Mouse (Mus musculus): ENCODE measurements at regions not wholly inside any gene's neighbourhood (a gene's known extent, or its start where the extent isn't known, plus 50 kb on each side); places are given as distances from the start of the nearest gene placed in this dataset.

GRCm38 (mm10) chr8:18422846-18423245 is 555.2 kb downstream of the Defb40 start:
- Histone ChIP-seq H3K4me1 (no peaks in the 10 kb centered on the region), H3K9ac (no peak overlapping the region), H3K4me3 (no peak overlapping the region), H3K27me3 (no peaks in the 10 kb centered on the region), H3K4me2 (replicated peaks) (no peak overlapping the region), H3K36me3 (no peaks in the 10 kb centered on the region), H3K9me3 (no peaks in the 10 kb centered on the region), H3K27ac (no peak overlapping the region)
- no peak for ATAC-seq (ENCODE audit: insufficient number of reproducible peaks, insufficient read depth, low FRiP score, low TSS enrichment)
- WGBS, result 82% methylated on average over 5 of the region's 5 CpGs

- Histone ChIP-seq H3K36me3 (no peaks in the 10 kb centered on the region), H3K4me1 (no peaks in the 10 kb centered on the region), H3K4me3 (no peak overlapping the region), H3K27me3 (no peaks in the 10 kb centered on the region), H3K9me3 (no peaks in the 10 kb centered on the region), H3K4me2 (replicated peaks) (no peak overlapping the region), H3K27ac (no peak overlapping the region), H3K9ac (no peak overlapping the region)
- ATAC-seq (ENCODE audit: insufficient number of reproducible peaks, insufficient read depth, low FRiP score, low TSS enrichment), result no peak
- WGBS, result 78% methylated on average over 2 of the region's 2 CpGs
These were observed 565.6 kb downstream of the Defb40 start for GRCm38 (mm10) chr8:18412470-18412869.

GRCm38 (mm10) chr8:18406446-18406845 is 571.6 kb downstream of the Defb40 start:
- H3K27me3 ChIP-seq, result no peaks in the 10 kb centered on the region
- H3K4me3 ChIP-seq, result no peak overlapping the region
- no peak for ATAC-seq (ENCODE audit: insufficient number of reproducible peaks, insufficient read depth, low FRiP score, low TSS enrichment)
- H3K4me1 ChIP-seq, result no peaks in the 10 kb centered on the region
- no peak overlapping the region for H3K4me2 ChIP-seq (replicated peaks)
- no peaks in the 10 kb centered on the region for H3K36me3 ChIP-seq
- no peaks in the 10 kb centered on the region for H3K9me3 ChIP-seq
- H3K9ac ChIP-seq, result no peak overlapping the region
- 66% methylated on average over 2 of the region's 2 CpGs for WGBS
- H3K27ac ChIP-seq, result no peak overlapping the region

- Histone ChIP-seq H3K4me3 (no peak overlapping the region), H3K4me2 (replicated peaks) (no peak overlapping the region), H3K9me3 (no peaks in the 10 kb centered on the region), H3K36me3 (no peaks in the 10 kb centered on the region), H3K4me1 (no peaks in the 10 kb centered on the region), H3K27me3 (no peaks in the 10 kb centered on the region), H3K9ac (no peak overlapping the region), H3K27ac (no peak overlapping the region)
- no peak for ATAC-seq (ENCODE audit: insufficient number of reproducible peaks, insufficient read depth, low FRiP score, low TSS enrichment)
- 4% methylated on average over 5 of the region's 5 CpGs for whole genome bisulfite sequencing
These were observed 589.7 kb downstream of the Defb40 start for GRCm38 (mm10) chr8:18388353-18388752.

GRCm38 (mm10) chr8:18381615-18382178 is 596.4 kb downstream of the Defb40 start:
- no peak overlapping the region for H3K9ac ChIP-seq
- no peaks in the 10 kb centered on the region for H3K4me1 ChIP-seq
- no peaks in the 10 kb centered on the region for H3K9me3 ChIP-seq
- no peak for ATAC-seq (ENCODE audit: insufficient number of reproducible peaks, insufficient read depth, low FRiP score, low TSS enrichment)
- no peak overlapping the region for H3K4me3 ChIP-seq
- H3K36me3 ChIP-seq, result no peaks in the 10 kb centered on the region
- no peaks in the 10 kb centered on the region for H3K27me3 ChIP-seq
- 37% methylated on average over 3 of the region's 3 CpGs for WGBS
- H3K27ac ChIP-seq, result no peak overlapping the region
- no peak overlapping the region for H3K4me2 ChIP-seq (replicated peaks)

GRCm38 (mm10) chr8:18348716-18349115 is 629.3 kb downstream of the Defb40 start:
- Histone ChIP-seq H3K4me3 (no peak overlapping the region), H3K9ac (no peak overlapping the region), H3K27ac (no peak overlapping the region), H3K27me3 (no peaks in the 10 kb centered on the region), H3K4me2 (replicated peaks) (no peak overlapping the region), H3K36me3 (no peaks in the 10 kb centered on the region), H3K4me1 (no peaks in the 10 kb centered on the region), H3K9me3 (no peaks in the 10 kb centered on the region)
- ATAC-seq (ENCODE audit: insufficient number of reproducible peaks, insufficient read depth, low FRiP score, low TSS enrichment), result no peak
- 83% methylated on average over 4 of the region's 4 CpGs for WGBS

- ATAC-seq (ENCODE audit: insufficient number of reproducible peaks, insufficient read depth, low FRiP score, low TSS enrichment), result no peak
- Histone ChIP-seq H3K4me1 (no peaks in the 10 kb centered on the region), H3K9me3 (no peaks in the 10 kb centered on the region), H3K4me3 (no peak overlapping the region), H3K4me2 (replicated peaks) (no peak overlapping the region), H3K27me3 (no peaks in the 10 kb centered on the region), H3K27ac (no peak overlapping the region), H3K9ac (no peak overlapping the region), H3K36me3 (no peaks in the 10 kb centered on the region)
- WGBS, result 45% methylated on average over 4 of the region's 4 CpGs
These were observed 631.8 kb downstream of the Defb40 start for GRCm38 (mm10) chr8:18346248-18346647.

- H3K27ac ChIP-seq, result no peak overlapping the region
- H3K9ac ChIP-seq, result no peak overlapping the region
- no peaks in the 10 kb centered on the region for H3K4me1 ChIP-seq
- no peak for ATAC-seq (ENCODE audit: insufficient number of reproducible peaks, insufficient read depth, low FRiP score, low TSS enrichment)
- 32% methylated on average over 6 of the region's 6 CpGs for WGBS
- H3K4me2 ChIP-seq (replicated peaks), result no peak overlapping the region
- no peaks in the 10 kb centered on the region for H3K27me3 ChIP-seq
- no peaks in the 10 kb centered on the region for H3K36me3 ChIP-seq
- no peaks in the 10 kb centered on the region for H3K9me3 ChIP-seq
- H3K4me3 ChIP-seq, result no peak overlapping the region
These were observed 632.7 kb downstream of the Defb40 start for GRCm38 (mm10) chr8:18345322-18345721.

GRCm38 (mm10) chr8:18344838-18345237 is 633.2 kb downstream of the Defb40 start:
- WGBS, result 76% methylated on average over 5 of the region's 5 CpGs
- H3K4me2 ChIP-seq (replicated peaks), result no peak overlapping the region
- H3K27ac ChIP-seq, result no peak overlapping the region
- no peak overlapping the region for H3K9ac ChIP-seq
- H3K4me3 ChIP-seq, result no peak overlapping the region
- no peaks in the 10 kb centered on the region for H3K36me3 ChIP-seq
- no peak for ATAC-seq (ENCODE audit: insufficient number of reproducible peaks, insufficient read depth, low FRiP score, low TSS enrichment)
- H3K27me3 ChIP-seq, result no peaks in the 10 kb centered on the region
- H3K9me3 ChIP-seq, result no peaks in the 10 kb centered on the region
- no peaks in the 10 kb centered on the region for H3K4me1 ChIP-seq

- Histone ChIP-seq H3K27me3 (no peaks in the 10 kb centered on the region), H3K4me3 (no peak overlapping the region), H3K9me3 (no peaks in the 10 kb centered on the region), H3K27ac (no peak overlapping the region), H3K9ac (no peak overlapping the region), H3K4me1 (no peaks in the 10 kb centered on the region), H3K4me2 (replicated peaks) (no peak overlapping the region), H3K36me3 (no peaks in the 10 kb centered on the region)
- ATAC-seq (ENCODE audit: insufficient number of reproducible peaks, insufficient read depth, low FRiP score, low TSS enrichment), result no peak
- WGBS, result 91% methylated on average over 1 of the region's 1 CpGs
These were observed 642.5 kb downstream of the Defb40 start for GRCm38 (mm10) chr8:18335576-18335975.

GRCm38 (mm10) chr8:18328521-18328920 is 649.5 kb downstream of the Defb40 start:
- no peaks in the 10 kb centered on the region for H3K9me3 ChIP-seq
- no peaks in the 10 kb centered on the region for H3K36me3 ChIP-seq
- H3K27ac ChIP-seq, result no peak overlapping the region
- no peaks in the 10 kb centered on the region for H3K4me1 ChIP-seq
- H3K27me3 ChIP-seq, result no peaks in the 10 kb centered on the region
- no peak overlapping the region for H3K4me2 ChIP-seq (replicated peaks)
- no peak overlapping the region for H3K9ac ChIP-seq
- ATAC-seq (ENCODE audit: insufficient number of reproducible peaks, insufficient read depth, low FRiP score, low TSS enrichment), result no peak
- H3K4me3 ChIP-seq, result no peak overlapping the region
- 89% methylated on average over 2 of the region's 2 CpGs for WGBS

- no peaks in the 10 kb centered on the region for H3K27me3 ChIP-seq
- H3K27ac ChIP-seq, result no peak overlapping the region
- no peak overlapping the region for H3K4me2 ChIP-seq (replicated peaks)
- H3K9me3 ChIP-seq, result no peaks in the 10 kb centered on the region
- ATAC-seq (ENCODE audit: insufficient number of reproducible peaks, insufficient read depth, low FRiP score, low TSS enrichment), result peak; percentile 64; the same call in 1 of the 2 replicates
- H3K36me3 ChIP-seq, result no peaks in the 10 kb centered on the region
- H3K4me1 ChIP-seq, result no peaks in the 10 kb centered on the region
- WGBS, result 67% methylated on average over 2 of the region's 2 CpGs
- no peak overlapping the region for H3K4me3 ChIP-seq
- no peak overlapping the region for H3K9ac ChIP-seq
These were observed 661.6 kb downstream of the Defb40 start for GRCm38 (mm10) chr8:18316488-18316887.

- Histone ChIP-seq H3K27me3 (no peaks in the 10 kb centered on the region), H3K9me3 (no peaks in the 10 kb centered on the region), H3K4me1 (no peaks in the 10 kb centered on the region), H3K9ac (no peak overlapping the region), H3K36me3 (no peaks in the 10 kb centered on the region), H3K27ac (no peak overlapping the region), H3K4me3 (no peak overlapping the region), H3K4me2 (replicated peaks) (no peak overlapping the region)
- ATAC-seq (ENCODE audit: insufficient number of reproducible peaks, insufficient read depth, low FRiP score, low TSS enrichment), result no peak
- 72% methylated on average over 5 of the region's 5 CpGs for WGBS
These were observed 666.5 kb downstream of the Defb40 start for GRCm38 (mm10) chr8:18311597-18311996.

Measured in embryonic facial prominence, embryonic 12.5 days (tissue).